Mouse (Mus musculus) midbrain, embryonic 14.5 days (tissue): ENCODE measurements around the gene Anxa9. TPM values are rescaled to one million over a fixed set of nuclear protein-coding genes. Genes with fewer than 3 reads are reported as not detected.
"Not testable (repeated sequence)": the region's sequence is repeated elsewhere in the genome, so short reads cannot be mapped to it uniquely, and the experiment has no call there.

Experiments
- ATAC-seq: fragments of 200-750 bp; cut with Nextera tagmentation; 2 replicates; pipeline ENCODE4 v1.8.0; 2017; ENCODE audit warnings: moderate number of reproducible peaks, moderate library complexity; ENCODE audit not compliant: low FRiP score, low TSS enrichment
- DNase-seq: peaks from one replicate; pipeline ENCODE4 v3.0.0-alpha.2; 2015
- H3K27ac ChIP-seq: fragments of 300-500 bp; sonication (generic); replicated peaks from 2 replicates; pipeline ENCODE4 v1.5.1; 2014; ENCODE audit warnings: mild to moderate bottlenecking, low read depth, low read length, moderate library complexity
- H3K27me3 ChIP-seq: fragments of 300-500 bp; sonication (generic); 2 replicates; pipeline ENCODE4 v1.6.1; 2014; ENCODE audit warnings: low read length, control low read depth, mixed read lengths; ENCODE audit not compliant: control insufficient read depth, insufficient read depth
- H3K36me3 ChIP-seq: fragments of 300-500 bp; sonication (generic); 2 replicates; pipeline ENCODE4 v1.6.1; 2014; ENCODE audit warnings: low read length, control low read depth; ENCODE audit not compliant: control insufficient read depth, insufficient read depth
- H3K4me1 ChIP-seq: fragments of 300-500 bp; sonication (generic); 2 replicates; pipeline ENCODE4 v1.6.1; 2014; ENCODE audit warnings: mild to moderate bottlenecking, antibody characterized with exemption, low read length, control low read depth; ENCODE audit not compliant: control insufficient read depth, insufficient read depth
- H3K4me2 ChIP-seq: fragments of 300-500 bp; sonication (generic); 2 replicates; pipeline ENCODE4 v1.6.1; 2014; ENCODE audit warnings: mild to moderate bottlenecking, low read length, moderate library complexity
- H3K4me3 ChIP-seq: fragments of 300-500 bp; sonication (generic); replicated peaks from 2 replicates; pipeline ENCODE4 v1.5.1; 2014; ENCODE audit warnings: low read depth, low read length
- H3K9ac ChIP-seq: fragments of 300-500 bp; sonication (generic); replicated peaks from 2 replicates; pipeline ENCODE4 v1.6.1; 2014; ENCODE audit warnings: mild to moderate bottlenecking, low read length, moderate library complexity
- H3K9me3 ChIP-seq: fragments of 300-500 bp; sonication (generic); 2 replicates; pipeline ENCODE4 v1.6.1; 2016; ENCODE audit warnings: low read length, control low read depth, mixed read lengths; ENCODE audit not compliant: control insufficient read depth
- WGBS: fragments of 180-500 bp; shearing (Covaris S2); extraction: QIAGEN DNeasy Blood & Tissue Kit; methylation state at CpG from one replicate; pipeline ENCODE4 v1.1.7; 2014; 5-methylcytosine and 5-hydroxymethylcytosine counted together
- polyA plus RNA-seq: library from polyadenylated mRNA; unstranded; fragments of >200 nt; fragmentation: Nextera tagmentation; extraction: Ambion mirVana; gene quantifications from 2 replicates; pipeline ENCODE4 v1.2.1, GENCODE M21; 2014

The Anxa9 gene
- 0.45 and 0.55 TPM in 2 replicates for polyA plus RNA-seq

DNA sequence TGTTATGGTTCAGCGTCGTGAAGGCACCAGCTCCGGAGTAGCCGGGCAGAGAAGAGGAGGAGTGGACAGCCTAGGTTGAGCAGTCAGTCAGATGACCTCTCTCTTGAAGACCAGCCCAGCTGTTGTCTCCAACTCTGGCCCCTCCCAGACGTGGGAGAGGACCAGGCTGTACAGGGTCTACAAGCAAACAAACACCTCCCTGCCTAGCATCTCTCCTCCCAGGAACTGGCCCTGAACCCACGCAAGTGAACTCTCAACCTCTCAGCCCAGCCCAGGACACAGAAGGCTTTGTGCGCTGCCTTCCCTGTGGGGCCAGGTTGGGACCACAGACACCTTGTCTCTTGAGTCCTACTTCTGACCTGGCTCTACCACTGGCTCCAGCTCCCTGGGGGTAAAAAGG lies at the start of gene Anxa9:
TSS of gene Anxa9 (minus strand) at position 77 of the 400 bp plus-strand sequence.
- Histone ChIP-seq H3K27ac (no peak within 1 kb of the TSS), H3K36me3 (no peaks in the 10 kb centered on the region), H3K9ac (no peak within 1 kb of the TSS), H3K4me2 (no peak within 1 kb of the TSS), H3K9me3 (no peaks in the 10 kb centered on the region), H3K4me3 (no peak within 1 kb of the TSS), H3K27me3 (no peaks in the 10 kb centered on the region), H3K4me1 (no peaks in the 10 kb centered on the region)
- WGBS: 68% methylated on average over 7 of the region's 7 CpGs
- no peak for DNase-seq
- ATAC-seq: no peak

DNA sequence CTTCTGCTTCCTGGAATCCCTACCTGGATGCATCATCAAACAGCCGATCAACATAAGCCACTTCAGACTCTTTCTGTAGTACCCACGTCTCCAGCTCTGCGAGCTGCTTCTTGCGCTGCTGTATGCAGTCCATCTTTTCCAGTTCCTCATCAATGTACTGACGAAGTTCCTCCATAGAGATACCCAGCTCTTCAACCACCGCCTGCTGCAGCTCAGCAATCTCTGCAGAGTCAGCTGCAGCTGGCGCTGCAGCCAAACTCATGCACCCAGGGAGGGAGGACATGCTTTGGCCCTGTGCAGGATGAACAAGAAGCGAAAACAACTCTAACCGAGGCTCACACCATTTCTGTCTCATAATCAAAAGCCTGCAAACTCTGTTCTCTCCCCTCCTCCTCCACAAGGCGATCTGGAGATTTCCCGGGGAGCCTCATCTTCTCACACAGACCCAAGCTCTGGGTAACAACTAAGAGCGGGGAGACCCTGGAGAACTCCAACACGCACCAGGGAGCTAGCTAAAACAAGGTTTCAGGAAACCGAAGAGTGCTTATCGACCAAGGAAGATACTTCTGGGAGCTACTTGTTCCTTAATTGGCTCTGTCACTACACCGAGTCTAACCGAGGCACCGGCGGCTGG lies 49.1 kb upstream of the Anxa9 start:
- H3K4me1 ChIP-seq, H3K27me3 ChIP-seq, H3K9ac ChIP-seq, ATAC-seq, H3K9me3 ChIP-seq, DNase-seq, H3K27ac ChIP-seq: not testable (repeated sequence)
- H3K4me2 ChIP-seq: peak overlapping the region; percentile 50
- H3K4me3 ChIP-seq: peak overlapping the region; percentile 43
- WGBS: 26% methylated on average over 5 of the region's 19 CpGs
- H3K36me3 ChIP-seq: peaks cover 25% of the 10 kb centered on the region

DNA sequence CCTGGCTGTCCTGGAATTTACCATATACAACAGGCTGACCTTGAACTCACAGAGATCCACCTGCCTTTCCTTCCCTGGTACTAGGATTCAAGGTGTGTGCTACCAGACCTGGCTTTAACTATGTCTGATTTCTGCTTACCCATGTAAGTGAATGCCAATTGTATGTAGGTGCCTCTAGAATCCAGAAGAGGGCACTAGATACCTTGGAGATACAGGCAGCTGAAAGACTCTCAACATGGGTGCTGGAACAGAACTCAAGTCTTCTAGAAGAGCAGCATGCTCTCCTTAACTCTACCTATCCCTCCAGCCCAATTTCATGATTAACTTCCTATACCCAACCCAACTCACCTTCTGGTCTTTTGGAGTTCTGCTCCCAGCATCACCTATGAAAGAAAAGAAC lies 42.5 kb upstream of the Anxa9 start:
- H3K4me2 ChIP-seq: no peak overlapping the region
- H3K4me3 ChIP-seq: no peak overlapping the region
- no peaks in the 10 kb centered on the region for H3K4me1 ChIP-seq
- ATAC-seq (no peak), DNase-seq (peak; percentile 54)
- H3K27me3 ChIP-seq: no peaks in the 10 kb centered on the region
- no peaks in the 10 kb centered on the region for H3K9me3 ChIP-seq
- no peak overlapping the region for H3K9ac ChIP-seq
- H3K36me3 ChIP-seq: peaks cover 81% of the 10 kb centered on the region
- H3K27ac ChIP-seq: no peak overlapping the region

DNA sequence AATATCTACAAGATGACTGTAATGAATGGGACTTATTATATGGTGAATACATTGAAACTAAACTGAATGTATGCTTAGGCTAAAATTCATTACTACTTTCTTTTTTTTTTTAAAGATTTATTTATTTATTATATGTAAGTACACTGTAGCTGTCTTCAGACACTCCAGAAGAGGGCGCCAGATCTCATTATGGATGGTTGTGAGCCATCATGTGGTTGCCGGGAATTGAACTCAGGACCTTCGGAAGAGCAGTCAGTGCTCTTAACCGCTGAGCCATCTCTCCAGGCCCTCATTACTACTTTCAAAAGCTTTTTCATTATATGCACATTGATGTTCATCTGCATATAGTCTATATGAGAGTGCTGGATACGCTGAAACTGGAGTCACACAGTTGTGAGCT lies 41.4 kb upstream of the Anxa9 start:
- H3K27me3 ChIP-seq, H3K4me1 ChIP-seq, H3K4me3 ChIP-seq, H3K27ac ChIP-seq, DNase-seq, H3K9me3 ChIP-seq, H3K4me2 ChIP-seq, ATAC-seq, H3K9ac ChIP-seq: not testable (repeated sequence)
- peaks cover 80% of the 10 kb centered on the region for H3K36me3 ChIP-seq
- WGBS: 96% methylated on average over 5 of the region's 5 CpGs

DNA sequence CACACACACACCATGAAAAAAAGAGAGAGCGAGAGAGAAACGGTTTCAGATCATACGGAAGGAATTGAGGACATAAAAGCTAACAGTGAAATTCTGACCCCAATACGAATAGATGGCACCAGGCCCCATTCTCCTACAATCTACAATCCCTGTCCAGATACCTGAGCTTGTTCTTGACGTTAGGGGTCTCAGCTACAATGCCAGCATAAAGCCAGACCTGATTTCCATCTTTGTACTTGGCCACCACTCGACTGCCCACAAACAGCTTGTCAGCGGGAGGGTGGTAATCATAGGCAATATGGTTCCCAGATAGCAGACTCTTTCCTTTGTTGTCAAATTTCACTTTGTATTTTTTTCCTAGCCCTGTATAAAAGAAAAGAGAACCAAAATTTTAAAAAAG lies 39.5 kb upstream of the Anxa9 start:
- Histone ChIP-seq H3K36me3 (peaks cover 83% of the 10 kb centered on the region), H3K4me2 (no peak overlapping the region), H3K4me3 (no peak overlapping the region), H3K9me3 (no peaks in the 10 kb centered on the region), H3K27me3 (no peaks in the 10 kb centered on the region), H3K4me1 (no peaks in the 10 kb centered on the region), H3K27ac (no peak overlapping the region), H3K9ac (no peak overlapping the region)
- ATAC-seq: no peak
- DNase-seq: no peak
- 92% methylated on average over 7 of the region's 7 CpGs for WGBS

DNA sequence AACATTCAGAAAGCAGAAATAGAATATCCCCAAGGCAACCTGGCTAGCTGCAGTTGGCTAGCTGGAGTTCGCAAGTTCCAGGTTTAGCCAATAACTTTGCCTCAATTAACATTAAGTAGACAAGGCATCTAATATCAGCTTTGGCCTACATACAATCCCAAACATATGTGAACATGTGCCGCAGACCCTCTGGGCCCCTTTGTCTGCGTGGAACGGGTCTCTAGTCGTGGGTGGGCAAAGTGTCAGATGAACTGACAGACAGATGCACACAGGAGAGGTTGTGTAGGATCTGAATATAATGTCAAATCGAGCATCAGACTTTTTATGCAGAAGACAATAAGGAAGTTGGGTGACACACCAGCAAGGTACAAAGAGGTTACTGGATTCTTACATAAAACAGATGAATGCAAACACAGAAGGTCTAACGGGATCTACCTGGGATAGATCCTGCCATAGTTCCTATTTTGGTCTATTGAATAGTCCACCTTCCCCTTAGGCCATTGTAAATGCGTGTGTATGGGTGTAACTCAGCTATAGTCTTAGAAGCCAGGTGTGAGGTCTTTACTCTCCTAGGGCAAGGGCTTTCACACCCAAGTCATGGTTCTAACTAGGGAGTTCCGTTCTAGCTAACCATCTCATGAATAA lies 36.5 kb upstream of the Anxa9 start:
- H3K9me3 ChIP-seq, H3K4me2 ChIP-seq, H3K4me1 ChIP-seq, H3K27ac ChIP-seq, H3K9ac ChIP-seq, DNase-seq, H3K4me3 ChIP-seq, H3K27me3 ChIP-seq, ATAC-seq: not testable (repeated sequence)
- WGBS: 93% methylated on average over 9 of the region's 9 CpGs
- H3K36me3 ChIP-seq: peaks cover 92% of the 10 kb centered on the region

DNA sequence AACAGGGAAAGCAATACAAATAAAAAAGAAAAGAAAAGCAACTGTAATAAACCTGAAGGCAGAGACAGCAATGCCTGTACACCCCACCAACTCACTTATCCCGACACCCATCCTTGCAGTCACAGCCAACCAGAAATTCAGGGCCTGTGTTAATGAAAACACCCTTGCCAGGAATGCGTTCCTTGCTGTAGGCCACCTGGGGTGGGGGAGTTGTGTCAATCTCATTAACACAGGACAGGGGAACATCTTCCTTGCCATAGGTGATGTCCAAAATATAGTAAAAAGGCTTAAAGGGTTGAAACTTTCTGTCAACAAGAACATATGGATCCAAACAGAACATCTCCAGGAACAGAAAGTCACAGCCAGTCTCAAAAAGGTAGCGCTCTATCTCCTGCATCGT lies 31.3 kb upstream of the Anxa9 start:
- H3K27me3 ChIP-seq: no peaks in the 10 kb centered on the region
- H3K27ac ChIP-seq: no peak overlapping the region
- no peak overlapping the region for H3K4me3 ChIP-seq
- DNase-seq (no peak), ATAC-seq (no peak)
- H3K36me3 ChIP-seq: peaks cover 98% of the 10 kb centered on the region
- no peak overlapping the region for H3K9ac ChIP-seq
- H3K4me2 ChIP-seq: no peak overlapping the region
- no peaks in the 10 kb centered on the region for H3K9me3 ChIP-seq
- 96% methylated on average over 4 of the region's 4 CpGs for WGBS
- no peaks in the 10 kb centered on the region for H3K4me1 ChIP-seq

DNA sequence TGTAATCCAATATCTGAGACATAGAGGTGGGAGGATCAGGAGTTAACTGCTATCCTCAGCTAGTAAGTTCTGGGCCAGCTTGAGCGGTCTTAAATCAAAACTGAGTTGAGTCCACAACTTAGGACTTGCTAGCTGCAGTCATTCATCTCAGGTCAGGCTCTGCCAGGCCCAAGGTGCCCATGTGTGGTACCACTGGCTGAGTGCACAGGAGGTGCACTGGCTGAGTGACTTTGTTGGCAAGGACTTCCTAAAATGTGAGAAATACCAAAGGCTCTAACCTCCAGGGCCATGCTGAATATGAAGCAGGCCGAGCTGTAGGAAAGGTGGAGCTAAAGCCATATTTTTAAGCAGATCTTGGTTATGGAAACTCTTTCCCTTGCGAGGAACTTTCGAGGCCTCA lies 30.4 kb upstream of the Anxa9 start:
- 98% methylated on average over 4 of the region's 4 CpGs for WGBS
- no peak overlapping the region for H3K4me2 ChIP-seq
- no peak overlapping the region for H3K27ac ChIP-seq

DNA sequence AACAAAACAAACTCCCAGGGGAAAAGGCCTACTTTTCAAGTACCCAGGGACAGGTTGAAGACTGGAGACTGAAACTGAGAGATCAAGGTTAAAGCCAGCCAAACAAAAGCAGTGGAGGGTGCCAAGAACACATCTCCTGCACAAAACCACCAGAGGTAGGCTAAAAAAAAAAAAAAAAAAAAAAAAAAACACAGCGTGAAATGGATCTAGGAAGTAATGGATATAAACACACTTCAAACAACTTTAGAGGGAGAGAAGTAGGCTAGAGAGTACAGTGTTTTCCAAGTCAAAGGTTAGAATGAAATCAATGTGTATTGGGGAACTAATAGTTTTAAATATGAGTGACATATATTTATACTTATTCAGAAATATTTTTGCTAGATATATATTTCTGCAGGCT lies 24.6 kb upstream of the Anxa9 start:
- no peak overlapping the region for H3K27ac ChIP-seq
- 88% methylated on average over 1 of the region's 1 CpGs for WGBS

More for the DNA sequence above, 30.4 kb upstream of the Anxa9 start:
- H3K9me3 ChIP-seq: no peaks in the 10 kb centered on the region
- DNase-seq: no peak
- ATAC-seq: no peak
- no peak overlapping the region for H3K4me3 ChIP-seq
- no peaks in the 10 kb centered on the region for H3K4me1 ChIP-seq
- H3K36me3 ChIP-seq: peaks cover 98% of the 10 kb centered on the region
- no peak overlapping the region for H3K9ac ChIP-seq
- H3K27me3 ChIP-seq: no peaks in the 10 kb centered on the region

More for the DNA sequence above, 24.6 kb upstream of the Anxa9 start:
- H3K4me1 ChIP-seq: no peaks in the 10 kb centered on the region
- DNase-seq (no peak), ATAC-seq (no peak)
- no peak overlapping the region for H3K4me3 ChIP-seq
- no peaks in the 10 kb centered on the region for H3K27me3 ChIP-seq
- no peak overlapping the region for H3K4me2 ChIP-seq
- no peak overlapping the region for H3K9ac ChIP-seq
- peaks cover 84% of the 10 kb centered on the region for H3K36me3 ChIP-seq
- no peaks in the 10 kb centered on the region for H3K9me3 ChIP-seq
